8 mouse cellular contexts compared by ENCODE assay signal in the genomic region with DNA sequence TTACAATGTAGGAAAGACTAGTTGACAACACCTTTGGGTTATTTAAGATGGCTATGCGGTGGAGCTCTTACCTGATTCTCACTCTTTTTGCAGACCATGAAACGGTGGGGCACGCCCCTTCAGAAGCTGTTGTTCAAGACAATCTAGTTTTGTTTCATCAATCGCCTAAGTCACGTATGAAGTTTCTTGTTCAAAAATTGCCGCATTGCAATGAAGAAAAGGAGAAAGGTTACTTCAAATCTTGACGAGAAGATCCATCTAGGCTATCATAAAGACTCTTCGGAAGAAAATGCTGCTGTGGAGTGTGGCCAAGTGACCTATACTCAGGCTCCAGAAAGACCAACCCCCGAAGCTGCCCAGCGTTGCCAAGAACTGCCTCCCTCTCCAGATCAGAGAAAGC. TPM values are rescaled to one million over a fixed set of nuclear protein-coding genes. Genes with fewer than 3 reads are reported as not detected.
DNase-seq lines count a peak whose midpoint lies in the region; ATAC-seq lines count a peak whose summit lies in the region.

No protein-coding gene starts in this region.

- no peaks in the 10 kb centered on the region for H3K36me3 ChIP-seq in forebrain, embryonic 11.5 days (ENCODE audit: control insufficient read depth, insufficient read depth, low read length)
- 0 out of 2 replicates have a peak, but pooled peaks cover 4% of the 10 kb centered on the region for H3K36me3 ChIP-seq in lung, embryonic 15.5 days
- no peaks in the 10 kb centered on the region for H3K36me3 ChIP-seq in splenic B cell, adult 2 months (ENCODE audit: control insufficient read depth, insufficient read depth, low read length, poor library complexity, severe bottlenecking)

- no peak for ATAC-seq in forebrain, embryonic 11.5 days (replicated peaks; ENCODE audit: low FRiP score)
- no peak for ATAC-seq in lung, embryonic 15.5 days (ENCODE audit: borderline replicate concordance, extremely low read depth, low FRiP score, low TSS enrichment)

- H3K27me3 ChIP-seq in forebrain, embryonic 11.5 days (ENCODE audit: control insufficient read depth, insufficient read depth, low read length) = no peaks in the 10 kb centered on the region
- no peaks in the 10 kb centered on the region for H3K27me3 ChIP-seq in lung, embryonic 15.5 days
- H3K27me3 ChIP-seq in splenic B cell, adult 2 months (ENCODE audit: control insufficient read depth, insufficient read depth, low read length, poor library complexity, severe bottlenecking) = no peaks in the 10 kb centered on the region

- peak overlapping the region; percentile 96 for H3K9ac ChIP-seq in forebrain, embryonic 11.5 days (ENCODE audit: low read length)
- peak overlapping the region; percentile 87 for H3K9ac ChIP-seq in lung, embryonic 15.5 days

- WGBS in forebrain, embryonic 11.5 days = 38% methylated on average over 10 of the region's 10 CpGs
- 6% methylated on average over 10 of the region's 10 CpGs for WGBS in lung, embryonic 15.5 days

- H3K4me3 ChIP-seq in forebrain, embryonic 11.5 days (ENCODE audit: low read depth, low read length) = peak overlapping the region; percentile 80
- peak overlapping the region; percentile 77 for H3K4me3 ChIP-seq in lung, embryonic 15.5 days

- H3K4me1 ChIP-seq in forebrain, embryonic 11.5 days (replicated peaks; ENCODE audit: control insufficient read depth, insufficient read depth, low read length) = peaks cover 16% of the 10 kb centered on the region
- H3K4me1 ChIP-seq in lung, embryonic 15.5 days = peaks cover 32% of the 10 kb centered on the region

- H3K4me2 ChIP-seq in forebrain, embryonic 11.5 days (ENCODE audit: low read depth, low read length, severe bottlenecking) = peak overlapping the region; percentile 73
- peak overlapping the region; percentile 61 for H3K4me2 ChIP-seq in lung, embryonic 15.5 days

- H3K9me3 ChIP-seq in forebrain, embryonic 11.5 days (ENCODE audit: control insufficient read depth, low read length) = no peaks in the 10 kb centered on the region
- no peaks in the 10 kb centered on the region for H3K9me3 ChIP-seq in lung, embryonic 15.5 days

- peak; percentile 6 to 8 for DNase-seq in heart, adult 9 months (ENCODE audit: low spot score in 2 of 2)
- no peak for DNase-seq in heart, adult 11 months
- DNase-seq in R1 (ENCODE audit: low read depth, low spot score) = peak; percentile 52
- DNase-seq in forebrain, embryonic 11.5 days (ENCODE audit: low spot score) = no peak
- DNase-seq in kidney, adult 11 months = peak; percentile 57
- DNase-seq in splenic B cell, adult 2 months (ENCODE audit: low read depth, low spot score) = peak; percentile 18
- no peak for DNase-seq in gastrocnemius, adult 18-20 months (ENCODE audit: low spot score)

- H3K27ac ChIP-seq in forebrain, embryonic 11.5 days (ENCODE audit: low read depth, low read length) = no peak overlapping the region; the same call in 1 of the 2 replicates
- peak overlapping the region; percentile 87 for H3K27ac ChIP-seq in lung, embryonic 15.5 days

RNA-seq across cellular contexts. Expression of a gene that starts 0.9 kb away (rescaled TPM):
- 18.3 and 21.0 TPM in 2 replicates for polyA plus RNA-seq in forebrain, embryonic 11.5 days (2014; fragmentation: Nextera tagmentation; extraction: Ambion mirVana)
- 8.6 and 8.9 TPM in 2 replicates for polyA plus RNA-seq in lung, embryonic 15.5 days (2015; fragmentation: Nextera tagmentation; extraction: Ambion mirVana)
- 10 to 100 TPM; 16.8 to 18.1 TPM for total RNA-seq in gastrocnemius, adult 18-20 months (2021)

RNA-seq across cellular contexts. Expression of a gene that starts 31.6 kb away (rescaled TPM):
- polyA plus RNA-seq in forebrain, embryonic 11.5 days (2014; fragmentation: Nextera tagmentation; extraction: Ambion mirVana) = 33.1 and 34.3 TPM in 2 replicates
- 17.7 and 18.0 TPM in 2 replicates for polyA plus RNA-seq in lung, embryonic 15.5 days (2015; fragmentation: Nextera tagmentation; extraction: Ambion mirVana)
- under 1 TPM; 0.05 to 0.11 TPM for total RNA-seq in gastrocnemius, adult 18-20 months (2021)

RNA-seq across cellular contexts. Expression of a gene that starts 46.0 kb away (rescaled TPM):
- polyA plus RNA-seq in forebrain, embryonic 11.5 days (2014; fragmentation: Nextera tagmentation; extraction: Ambion mirVana) = 2.0 and 2.1 TPM in 2 replicates
- 0.05 TPM in 1 of 2 replicates, not detected in the other for polyA plus RNA-seq in lung, embryonic 15.5 days (2015; fragmentation: Nextera tagmentation; extraction: Ambion mirVana)
- under 1 TPM in 1 of 2 experiments, not detected in 1; 0.02 TPM for total RNA-seq in gastrocnemius, adult 18-20 months (2021)

Comparison
In these comparisons a context has a peak if more than half of its experiments do, and no peak if none do; other contexts are left out.
1. DNase-seq: peak in heart, adult 9 months (2 of 2), R1 (single experiment), kidney, adult 11 months (single experiment) and splenic B cell, adult 2 months (single experiment); none in heart, adult 11 months (single experiment), forebrain, embryonic 11.5 days (single experiment) and gastrocnemius, adult 18-20 months (single experiment).